Mouse (Mus musculus) myocyte (in vitro differentiated cells): ENCODE results near the gene Dip2c. TPM values are rescaled to one million over a fixed set of nuclear protein-coding genes. Genes with fewer than 3 reads are reported as not detected.

Experiments used
- H3K27me3 ChIP-seq: one replicate; pipeline ENCODE4 v1.6.1; 2011; ENCODE audit not compliant: control insufficient read depth, insufficient read depth, insufficient read length
- H3K36me3 ChIP-seq: one replicate; pipeline ENCODE4 v1.6.1; 2011; ENCODE audit not compliant: control insufficient read depth, insufficient read depth
- H3K4me2 ChIP-seq: one replicate; pipeline ENCODE4 v1.6.1; 2011; ENCODE audit warnings: low read depth, control low read depth
- H3K4me3 ChIP-seq: one replicate; pipeline ENCODE4 v1.5.1; 2011; ENCODE audit warnings: mild to moderate bottlenecking, control low read depth, moderate library complexity
- H3K79me2 ChIP-seq: one replicate; pipeline ENCODE4 v1.6.1; 2011; ENCODE audit not compliant: control insufficient read depth, insufficient read depth
- H3ac ChIP-seq: one replicate; pipeline ENCODE4 v1.6.1; 2011; ENCODE audit not compliant: control insufficient read depth, insufficient read length
- CEBPB ChIP-seq: IDR thresholded peaks from 2 replicates; pipeline ENCODE4 v1.6.1; 2011; ENCODE audit warnings: mild to moderate bottlenecking, moderate library complexity; ENCODE audit not compliant: poor library complexity, insufficient read depth, severe bottlenecking
- E2F4 ChIP-seq: IDR thresholded peaks from one replicate; pipeline ENCODE4 v1.6.1; 2011; ENCODE audit warnings: mild to moderate bottlenecking, control low read depth, moderate library complexity; ENCODE audit not compliant: insufficient read depth
- MAX ChIP-seq: IDR thresholded peaks from one replicate; pipeline ENCODE4 v1.6.1; 2011; ENCODE audit warnings: low read depth, mild to moderate bottlenecking, control low read depth
- MYOD1 ChIP-seq, 3 experiments: IDR thresholded peaks; one replicate each; pipeline ENCODE4 v1.6.1; 2011; ENCODE audit warnings: control low read depth in 2 of 3, low read depth in 2 of 3, mild to moderate bottlenecking in 2 of 3, moderate library complexity in 1 of 3; ENCODE audit not compliant: insufficient read length in 2 of 3, control insufficient read depth in 1 of 3
- MYOG ChIP-seq, 3 experiments: IDR thresholded peaks; one replicate each; pipeline ENCODE4 v1.6.1; 2011; ENCODE audit warnings: control low read depth in 2 of 3, low read depth in 2 of 3, mild to moderate bottlenecking in 2 of 3; ENCODE audit not compliant: insufficient read length in 2 of 3, control insufficient read depth in 1 of 3, insufficient read depth in 1 of 3
- POLR2A ChIP-seq: IDR thresholded peaks from one replicate; pipeline ENCODE4 v1.6.1; 2011; ENCODE audit warnings: low read depth, mild to moderate bottlenecking, control low read depth, moderate library complexity; ENCODE audit not compliant: insufficient read length
- POLR2AphosphoS2 ChIP-seq: IDR thresholded peaks from one replicate; pipeline ENCODE4 v1.6.1; 2011; ENCODE audit warnings: low read depth, control low read depth; ENCODE audit not compliant: insufficient read length
- REST ChIP-seq: IDR thresholded peaks from one replicate; pipeline ENCODE4 v1.6.1; 2011; ENCODE audit warnings: mild to moderate bottlenecking, control low read depth, moderate library complexity; ENCODE audit not compliant: insufficient read depth, insufficient read length
- SRF ChIP-seq: IDR thresholded peaks from one replicate; pipeline ENCODE4 v1.6.1; 2011; ENCODE audit warnings: low read depth; ENCODE audit not compliant: control insufficient read depth, insufficient read length
- TCF12 ChIP-seq: IDR thresholded peaks from one replicate; pipeline ENCODE4 v1.6.1; 2011; ENCODE audit warnings: mild to moderate bottlenecking, control low read depth; ENCODE audit not compliant: poor library complexity, insufficient read depth, severe bottlenecking
- TCF3 ChIP-seq: IDR thresholded peaks from one replicate; pipeline ENCODE4 v1.6.1; 2011; ENCODE audit warnings: low read depth, control low read depth; ENCODE audit not compliant: insufficient read length
- USF1 ChIP-seq: IDR thresholded peaks from one replicate; pipeline ENCODE4 v1.6.1; 2011; ENCODE audit warnings: low read depth, mild to moderate bottlenecking, control low read depth, moderate library complexity
- polyA plus RNA-seq: library from polyadenylated mRNA; unstranded; fragments of >200 nt; fragmentation: generic; extraction: Trizol; gene quantifications from one replicate; pipeline ENCODE4 v1.2.1, GENCODE M21; 2012; ENCODE audit warnings: missing spikeins

The Dip2c gene
- polyA plus RNA-seq, 1 experiment = 17.8 TPM

DNA sequence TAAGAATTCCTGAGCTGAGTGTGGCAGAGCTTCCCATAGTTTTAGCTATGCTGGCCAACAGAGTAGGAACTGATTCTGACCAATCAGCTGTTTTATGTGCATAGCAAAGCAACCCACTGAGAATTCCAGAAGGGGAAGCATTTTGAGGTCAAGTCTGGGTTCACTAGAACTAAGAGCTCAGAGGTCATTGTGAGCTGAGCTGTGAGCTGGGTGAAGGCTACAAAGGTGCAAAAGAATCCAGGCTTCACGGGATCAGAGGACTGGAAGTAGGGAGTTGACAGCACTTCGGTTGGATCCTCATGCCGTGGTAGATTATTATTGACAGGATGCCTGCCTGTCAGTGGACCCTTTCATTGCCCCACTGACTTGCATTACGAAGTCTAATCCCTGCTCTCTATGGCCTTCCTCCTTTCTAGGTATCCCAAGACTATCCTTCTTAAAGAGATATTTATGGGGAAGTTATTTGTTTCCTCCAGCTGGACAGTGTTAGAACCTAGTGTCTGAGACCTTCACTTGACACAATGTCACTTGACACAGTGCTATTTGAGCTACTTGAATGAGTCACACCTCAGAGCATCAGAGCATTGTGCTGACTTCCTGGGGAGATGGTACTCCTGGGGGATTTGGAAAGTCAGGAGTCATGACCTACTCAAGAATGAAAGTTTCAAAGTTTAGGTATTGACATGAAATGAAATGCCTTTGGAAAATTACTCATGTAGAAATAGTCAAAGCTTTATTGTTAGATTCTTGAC is 178.3 kb downstream of the Dip2c start:
- no peak for TF ChIP-seq CEBPB
- TF ChIP-seq MYOG (IDR thresholded peaks at IDR 0.05; ENCODE audit: control insufficient read depth in 1 of 3, insufficient read depth in 1 of 3, insufficient read length in 2 of 3, low read depth in 2 of 3) = no peak
- no peak for TF ChIP-seq USF1
- TF ChIP-seq POLR2A = no peak
- no peak for TF ChIP-seq MAX
- TF ChIP-seq MYOD1 (IDR thresholded peaks at IDR 0.05; ENCODE audit: control insufficient read depth in 1 of 3, insufficient read length in 2 of 3, low read depth in 2 of 3) = no peak
- no peak for TF ChIP-seq TCF3
- Histone ChIP-seq H3K79me2 (peaks cover 27% of the 10 kb centered on the region), H3K4me2 (no peak overlapping the region), H3K36me3 (no peaks in the 10 kb centered on the region), H3K4me3 (no peak overlapping the region), H3K27me3 (no peaks in the 10 kb centered on the region), H3ac (no peak overlapping the region)

GRCm38 (mm10) chr13:9455979-9456378 is 179.7 kb downstream of the Dip2c start:
- no peak overlapping the region for H3ac ChIP-seq
- no peaks in the 10 kb centered on the region for H3K27me3 ChIP-seq
- peaks cover 25% of the 10 kb centered on the region for H3K79me2 ChIP-seq
- TF ChIP-seq REST = no peak
- no peak for TF ChIP-seq POLR2A
- no peak for TF ChIP-seq CEBPB
- TF ChIP-seq MYOD1 (IDR thresholded peaks at IDR 0.05; ENCODE audit: control insufficient read depth in 1 of 3, insufficient read length in 2 of 3, low read depth in 2 of 3) = no peak
- TF ChIP-seq SRF = no peak
- no peak for TF ChIP-seq USF1
- TF ChIP-seq E2F4 = no peak
- TF ChIP-seq TCF3 = no peak
- no peak for TF ChIP-seq TCF12
- no peak for TF ChIP-seq MAX
- no peak for TF ChIP-seq MYOG (IDR thresholded peaks at IDR 0.05; ENCODE audit: control insufficient read depth in 1 of 3, insufficient read depth in 1 of 3, insufficient read length in 2 of 3, low read depth in 2 of 3)
- no peak for TF ChIP-seq POLR2AphosphoS2
- H3K4me2 ChIP-seq = no peak overlapping the region
- no peak overlapping the region for H3K4me3 ChIP-seq
- no peaks in the 10 kb centered on the region for H3K36me3 ChIP-seq

DNA sequence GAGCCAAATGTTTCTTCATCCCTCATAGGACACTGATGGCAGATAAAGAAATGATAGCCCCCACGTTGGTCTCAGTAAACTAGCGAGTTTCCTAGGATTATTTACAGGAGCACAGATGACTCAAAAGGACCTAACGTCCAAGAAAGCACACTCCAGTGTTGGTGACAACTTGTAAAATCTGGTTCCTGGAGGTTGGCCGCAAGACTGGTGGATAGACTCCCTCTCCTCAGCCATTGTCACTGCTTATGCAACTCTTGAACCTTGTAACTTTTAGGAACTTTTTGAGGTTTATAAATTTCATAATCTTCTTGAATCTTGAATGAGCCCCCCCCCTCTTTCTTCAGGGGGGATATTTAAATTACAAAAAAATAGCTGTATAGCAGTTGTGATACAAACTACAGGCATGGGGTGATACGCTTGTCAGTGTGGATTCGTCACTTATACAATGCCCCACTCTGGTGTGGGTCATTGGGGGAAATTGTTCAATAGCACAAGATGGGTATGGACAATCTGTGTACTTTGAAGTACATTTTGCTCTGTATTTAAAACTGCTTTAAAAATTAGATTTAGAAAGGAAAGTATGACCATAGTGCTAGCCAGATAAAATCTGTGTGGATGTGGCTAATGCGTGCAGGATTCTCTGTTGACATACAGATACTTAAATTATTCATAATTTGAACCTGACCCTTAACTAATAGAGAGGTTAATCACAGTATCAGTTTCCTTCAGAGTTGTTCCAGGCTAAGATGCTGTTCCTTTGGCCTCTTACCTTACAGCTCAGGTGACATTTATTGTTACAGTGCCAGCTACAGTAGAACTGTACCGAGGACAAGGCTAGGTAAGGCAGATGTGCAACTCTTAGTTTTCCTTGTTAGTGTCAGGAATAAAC is 181.3 kb downstream of the Dip2c start:
- Histone ChIP-seq H3K4me2 (no peak overlapping the region), H3ac (no peak overlapping the region), H3K36me3 (no peaks in the 10 kb centered on the region), H3K27me3 (no peaks in the 10 kb centered on the region), H3K4me3 (no peak overlapping the region), H3K79me2 (peaks cover 11% of the 10 kb centered on the region)
- TF ChIP-seq POLR2AphosphoS2 = no peak
- TF ChIP-seq TCF12 = no peak
- TF ChIP-seq USF1 = no peak
- no peak for TF ChIP-seq SRF
- no peak for TF ChIP-seq REST
- no peak for TF ChIP-seq MYOG (IDR thresholded peaks at IDR 0.05; ENCODE audit: control insufficient read depth in 1 of 3, insufficient read depth in 1 of 3, insufficient read length in 2 of 3, low read depth in 2 of 3)
- TF ChIP-seq TCF3 = no peak
- TF ChIP-seq CEBPB = no peak
- no peak for TF ChIP-seq MAX
- TF ChIP-seq MYOD1 (IDR thresholded peaks at IDR 0.05; ENCODE audit: control insufficient read depth in 1 of 3, insufficient read length in 2 of 3, low read depth in 2 of 3) = no peak
- TF ChIP-seq POLR2A = no peak
- TF ChIP-seq E2F4 = no peak

GRCm38 (mm10) chr13:9464457-9464856 is 188.1 kb downstream of the Dip2c start:
- Histone ChIP-seq H3K79me2 (no peaks in the 10 kb centered on the region), H3K36me3 (no peaks in the 10 kb centered on the region), H3K27me3 (no peaks in the 10 kb centered on the region), H3ac (no peak overlapping the region), H3K4me3 (no peak overlapping the region), H3K4me2 (no peak overlapping the region)
- TF ChIP-seq MYOD1 (IDR thresholded peaks at IDR 0.05; ENCODE audit: control insufficient read depth in 1 of 3, insufficient read length in 2 of 3, low read depth in 2 of 3) = no peak
- TF ChIP-seq SRF = no peak
- no peak for TF ChIP-seq POLR2A

DNA sequence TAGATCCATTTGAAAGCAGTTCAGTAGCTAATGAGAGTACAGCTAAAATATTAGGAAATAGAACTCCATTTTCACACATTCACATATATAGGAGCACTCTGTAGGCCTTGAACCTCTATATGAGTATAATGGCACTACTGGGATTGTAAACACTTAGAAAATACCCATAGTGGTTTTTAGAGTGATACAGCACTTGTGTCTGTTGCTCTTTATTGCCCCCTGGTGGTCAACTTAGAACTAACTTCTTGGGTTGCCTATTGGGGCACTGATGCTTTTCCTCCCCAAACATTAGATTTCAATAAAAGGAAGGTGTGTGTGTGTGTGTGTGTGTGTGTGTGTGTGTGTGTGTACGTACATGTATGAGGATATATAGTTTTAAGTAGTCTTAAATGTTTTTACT is 190.9 kb downstream of the Dip2c start:
- Histone ChIP-seq H3K36me3 (no peaks in the 10 kb centered on the region), H3K4me3 (no peak overlapping the region), H3ac (no peak overlapping the region), H3K79me2 (peaks cover 8% of the 10 kb centered on the region), H3K27me3 (no peaks in the 10 kb centered on the region), H3K4me2 (no peak overlapping the region)
- TF ChIP-seq TCF12 (no peak), REST (no peak), TCF3 (no peak), MYOD1 (IDR thresholded peaks at IDR 0.05; ENCODE audit: control insufficient read depth in 1 of 3, insufficient read length in 2 of 3, low read depth in 2 of 3) (no peak), POLR2A (no peak), MAX (no peak), SRF (no peak), USF1 (no peak), MYOG (IDR thresholded peaks at IDR 0.05; ENCODE audit: control insufficient read depth in 1 of 3, insufficient read depth in 1 of 3, insufficient read length in 2 of 3, low read depth in 2 of 3) (no peak), E2F4 (no peak), POLR2AphosphoS2 (no peak), CEBPB (no peak)
